Mouse (Mus musculus) liver, adult 2 months (tissue): ENCODE measurements around the gene Dppa4. TPM values are rescaled to one million over a fixed set of nuclear protein-coding genes. Genes with fewer than 3 reads are reported as not detected.

Source experiments
- DNase-seq: peaks from one replicate; pipeline ENCODE4 v3.0.0-alpha.2; 2011; ENCODE audit warnings: low read depth, low spot score; ENCODE audit errors: extremely low read depth
- H3K27ac ChIP-seq: fragments of 200-500 bp; replicated peaks from 2 replicates; pipeline ENCODE4 v1.5.1; 2012; ENCODE audit warnings: low read depth, mild to moderate bottlenecking, control low read depth, inconsistent platforms, low read length; ENCODE audit not compliant: insufficient read depth
- H3K27me3 ChIP-seq: fragments of 200-500 bp; 2 replicates; pipeline ENCODE4 v1.6.1; 2012; ENCODE audit warnings: mild to moderate bottlenecking, moderate library complexity, low read length, inconsistent platforms; ENCODE audit not compliant: control insufficient read depth, insufficient read depth
- H3K36me3 ChIP-seq: fragments of 200-500 bp; 2 replicates; pipeline ENCODE4 v1.6.1; 2012; ENCODE audit warnings: low read length, inconsistent platforms; ENCODE audit not compliant: control insufficient read depth, insufficient read depth
- H3K4me1 ChIP-seq: fragments of 200-500 bp; 2 replicates; pipeline ENCODE4 v1.6.1; 2011; ENCODE audit warnings: low read length; ENCODE audit not compliant: control insufficient read depth, insufficient read depth
- H3K4me3 ChIP-seq: fragments of 200-500 bp; 2 replicates; pipeline ENCODE4 v1.5.1; 2011; ENCODE audit warnings: low read depth, mild to moderate bottlenecking, control low read depth, low read length, moderate library complexity; ENCODE audit not compliant: insufficient read depth
- H3K79me2 ChIP-seq: fragments of 200-500 bp; 2 replicates; pipeline ENCODE4 v1.6.1; 2012; ENCODE audit warnings: inconsistent platforms, mild to moderate bottlenecking, low read length, moderate library complexity; ENCODE audit not compliant: control insufficient read depth, insufficient read depth
- H3K9ac ChIP-seq: fragments of 200-500 bp; 2 replicates; pipeline ENCODE4 v1.6.1; 2012; ENCODE audit warnings: low read depth, mild to moderate bottlenecking, control low read depth, inconsistent platforms, low read length
- CTCF ChIP-seq: fragments of 200-500 bp; IDR thresholded peaks from 2 replicates; pipeline ENCODE4 v1.5.1; 2011; ENCODE audit warnings: low read depth, low read length, control low read depth
- POLR2A ChIP-seq: fragments of 200-500 bp; IDR thresholded peaks from 2 replicates; pipeline ENCODE4 v1.6.1; 2011; ENCODE audit warnings: low read length, control low read depth; ENCODE audit not compliant: insufficient read depth; ENCODE audit errors: extremely low read depth
- WGBS: fragments of 180-500 bp; shearing (Covaris S2); methylation state at CpG from one replicate; pipeline ENCODE4 v1.1.7; 2018; 5-methylcytosine and 5-hydroxymethylcytosine counted together
- polyA plus RNA-seq: library from polyadenylated mRNA; depleted of rRNA; stranded (reverse); fragments of >200 nt; gene quantifications from 2 replicates; pipeline ENCODE4 v1.2.3, GENCODE M21; 2012; rRNA removed
- total RNA-seq: library from RNA; depleted of rRNA; stranded (reverse); fragments of >200 nt; gene quantifications from 2 replicates; pipeline ENCODE4 v1.2.3, GENCODE M21; 2014; rRNA removed

The Dppa4 gene
- not detected in 2 replicates for total RNA-seq
- polyA plus RNA-seq, result not detected in 2 replicates

DNA sequence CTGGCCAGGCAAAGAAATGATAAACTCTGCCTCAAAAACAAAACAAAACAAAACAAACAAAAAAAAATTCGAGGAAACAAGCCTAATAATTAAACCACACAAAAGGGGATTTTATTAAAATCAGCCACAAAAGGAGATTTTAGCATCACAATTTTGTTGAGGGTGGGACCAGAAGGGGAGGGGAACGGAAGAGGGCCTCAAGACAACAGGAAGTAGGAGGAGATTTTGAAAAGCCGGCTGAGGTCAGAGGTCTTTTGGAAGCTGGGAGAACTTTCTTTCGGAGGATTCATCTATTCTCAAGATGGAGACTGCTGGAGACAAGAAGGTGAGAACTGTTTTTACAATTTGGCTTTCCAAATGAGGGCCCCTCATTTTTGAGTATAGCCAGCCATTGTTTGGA, at the start of gene Dppa4:
Gene Dppa4, plus strand, starts transcription at position 217 of the 400 bp plus-strand sequence.
- Histone ChIP-seq H3K36me3 (no peaks in the 10 kb centered on the region), H3K9ac (no peak within 1 kb of the TSS), H3K27me3 (no peaks in the 10 kb centered on the region), H3K27ac (no peak within 1 kb of the TSS), H3K4me3 (no peak within 1 kb of the TSS), H3K4me1 (no peaks in the 10 kb centered on the region), H3K79me2 (no peaks in the 10 kb centered on the region)
- WGBS, result 62% methylated on average over 4 of the region's 4 CpGs
- no peak for DNase-seq
- TF ChIP-seq POLR2A (no peak), CTCF (no peak)

- H3K9ac ChIP-seq, result no peak overlapping the region
- H3K4me1 ChIP-seq, result no peaks in the 10 kb centered on the region
- no peaks in the 10 kb centered on the region for H3K36me3 ChIP-seq
- no peak for TF ChIP-seq POLR2A
- TF ChIP-seq CTCF, result 0 out of 2 replicates have a peak, but pooled peaks have one; percentile 2
- DNase-seq, result no peak
- 69% methylated on average over 1 of the region's 1 CpGs for WGBS
- H3K4me3 ChIP-seq, result no peak overlapping the region
- no peaks in the 10 kb centered on the region for H3K79me2 ChIP-seq
- no peak overlapping the region for H3K27ac ChIP-seq
- no peaks in the 10 kb centered on the region for H3K27me3 ChIP-seq
Measured at GRCm38 (mm10) chr16:48234999-48235398, 48.5 kb upstream of the Dppa4 start.

GRCm38 (mm10) chr16:48237676-48238075, 45.9 kb upstream of the Dppa4 start:
- H3K4me1 ChIP-seq, result no peaks in the 10 kb centered on the region
- TF ChIP-seq POLR2A (no peak), CTCF (no peak)
- H3K27me3 ChIP-seq, result no peaks in the 10 kb centered on the region
- no peak overlapping the region for H3K4me3 ChIP-seq
- DNase-seq, result no peak
- 85% methylated on average over 7 of the region's 7 CpGs for WGBS
- no peak overlapping the region for H3K9ac ChIP-seq
- no peaks in the 10 kb centered on the region for H3K79me2 ChIP-seq
- no peak overlapping the region for H3K27ac ChIP-seq
- no peaks in the 10 kb centered on the region for H3K36me3 ChIP-seq

DNA sequence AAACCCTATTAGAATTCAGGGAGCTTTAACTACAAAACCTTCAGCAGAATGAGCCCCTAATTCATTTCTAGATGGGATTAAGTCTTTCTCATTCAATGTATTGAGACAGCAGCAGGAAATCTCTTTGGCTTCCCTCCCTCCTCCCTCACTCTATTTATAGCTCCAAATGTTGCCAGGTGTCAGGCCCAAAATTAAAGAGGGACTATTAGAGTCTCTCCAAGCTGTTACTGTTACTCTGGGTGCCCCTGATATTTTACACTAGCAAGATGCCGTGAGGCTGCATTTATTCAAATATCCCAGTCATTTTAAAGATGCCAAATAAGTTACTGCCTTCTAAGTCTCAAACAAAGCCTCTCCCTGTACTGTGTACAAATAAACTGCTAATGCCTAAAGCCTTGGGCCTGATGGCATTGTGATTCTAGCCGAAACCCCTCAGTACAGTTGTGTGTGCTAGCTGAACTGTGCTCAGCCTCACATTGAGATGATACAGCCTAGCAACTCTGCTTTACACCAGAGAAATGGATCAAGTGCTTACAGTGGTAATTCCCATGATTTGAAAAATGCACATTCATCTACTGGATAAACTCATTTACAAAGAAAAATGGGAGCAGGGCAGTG, 36.4 kb upstream of the Dppa4 start:
- Histone ChIP-seq H3K4me1 (no peaks in the 10 kb centered on the region), H3K4me3 (no peak overlapping the region), H3K27ac (no peak overlapping the region), H3K79me2 (no peaks in the 10 kb centered on the region), H3K9ac (no peak overlapping the region), H3K36me3 (no peaks in the 10 kb centered on the region), H3K27me3 (no peaks in the 10 kb centered on the region)
- WGBS, result 90% methylated on average over 2 of the region's 2 CpGs
- no peak for TF ChIP-seq CTCF
- TF ChIP-seq POLR2A, result no peak
- DNase-seq, result no peak

GRCm38 (mm10) chr16:48252824-48253223, 30.7 kb upstream of the Dppa4 start:
- Histone ChIP-seq H3K27ac (no peak overlapping the region), H3K4me1 (no peaks in the 10 kb centered on the region), H3K4me3 (no peak overlapping the region), H3K9ac (no peak overlapping the region), H3K27me3 (no peaks in the 10 kb centered on the region), H3K79me2 (no peaks in the 10 kb centered on the region), H3K36me3 (no peaks in the 10 kb centered on the region)
- 55% methylated on average over 4 of the region's 4 CpGs for WGBS
- TF ChIP-seq POLR2A (no peak), CTCF (no peak)
- DNase-seq, result no peak

- 85% methylated on average over 5 of the region's 5 CpGs for WGBS
- no peaks in the 10 kb centered on the region for H3K79me2 ChIP-seq
- no peak for TF ChIP-seq CTCF
- TF ChIP-seq POLR2A, result no peak
- no peak overlapping the region for H3K27ac ChIP-seq
- no peak for DNase-seq
- no peaks in the 10 kb centered on the region for H3K36me3 ChIP-seq
- H3K9ac ChIP-seq, result no peak overlapping the region
- H3K4me3 ChIP-seq, result no peak overlapping the region
- H3K27me3 ChIP-seq, result no peaks in the 10 kb centered on the region
- no peaks in the 10 kb centered on the region for H3K4me1 ChIP-seq
Measured at GRCm38 (mm10) chr16:48254584-48254983, 28.9 kb upstream of the Dppa4 start.
